Mouse (Mus musculus): ENCODE data around the gene Zeb2.

DNA sequence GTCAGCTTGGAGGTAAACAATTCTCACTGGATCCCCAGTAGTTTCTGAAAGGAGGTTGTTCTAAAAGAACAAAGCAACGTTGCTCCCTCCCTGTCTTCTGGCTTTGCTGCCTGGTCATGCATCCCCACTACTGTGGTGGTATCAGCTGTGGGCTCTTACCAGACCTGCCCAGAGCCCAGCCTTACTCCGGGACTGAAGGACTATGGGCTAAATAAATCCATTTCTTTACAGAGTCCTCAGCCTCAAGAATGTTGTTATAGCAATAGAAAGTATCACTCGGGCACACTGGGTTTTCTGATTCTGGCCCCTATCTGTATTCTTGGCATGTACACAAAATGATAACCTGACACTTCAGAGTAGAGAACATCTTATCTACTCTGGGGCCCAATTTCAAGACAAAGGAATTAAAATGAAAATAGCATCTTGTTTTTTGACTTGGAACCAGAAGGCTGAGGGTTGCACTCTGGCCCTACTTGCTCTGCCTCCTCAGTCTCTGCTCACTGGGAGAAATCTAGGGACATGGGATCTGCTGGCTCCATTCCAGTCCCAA, 39.2 kb downstream of the Zeb2 start:
- TF ChIP-seq CTCF (conservative IDR thresholded peaks at IDR 0.05; ENCODE audit: low read length) (no peak), POU5F1 (IDR thresholded peaks at IDR 0.05; ENCODE audit: borderline replicate concordance, low read length) (no peak), NANOG (IDR thresholded peaks at IDR 0.05; ENCODE audit: borderline replicate concordance, low read length) (no peak)

Data from E14TG2a.4 (cell line).